22 mouse cellular contexts compared by ENCODE assay signal in the genomic region with DNA sequence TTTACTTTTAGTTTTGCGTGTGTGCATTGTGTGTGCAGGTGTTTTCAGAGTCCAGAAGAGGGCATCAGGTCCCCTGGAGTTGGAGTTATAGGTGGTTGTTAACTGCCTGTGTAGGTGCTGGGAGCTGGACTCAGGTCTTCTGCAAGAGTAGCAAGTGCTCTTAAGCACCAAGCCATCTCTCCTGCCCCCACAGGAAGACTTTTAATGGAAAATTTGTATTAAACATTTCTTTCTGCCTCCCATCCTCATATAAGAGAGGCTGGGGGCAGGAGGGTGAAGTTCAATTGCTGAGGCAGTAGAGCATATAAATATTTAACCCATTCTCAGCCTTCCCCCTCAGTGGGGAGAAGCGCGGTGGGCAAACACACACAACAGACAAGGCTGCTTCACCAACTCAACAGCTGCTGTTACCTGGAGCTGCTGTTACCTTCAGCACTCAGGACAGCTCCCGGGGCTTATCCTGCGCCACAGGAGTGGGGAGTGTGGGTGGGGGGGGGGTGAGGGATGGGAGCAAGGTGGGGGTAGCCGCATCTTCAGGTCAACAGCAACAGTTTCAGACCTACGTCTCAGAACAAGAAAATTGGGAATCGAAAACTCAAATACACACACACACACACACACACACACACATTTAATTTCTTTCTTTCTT. TPM values are rescaled to one million over a fixed set of nuclear protein-coding genes. Genes with fewer than 3 reads are reported as not detected.
A peak's percentile ranks its signal among the peaks of the same experiment; 100 is the strongest.
DNase-seq lines count a peak whose midpoint lies in the region; ATAC-seq and TF ChIP-seq lines count a peak whose summit lies in the region.
"Had no signal": no experiment of that assay in that cellular context is flagged by ENCODE, and none has a peak within 500 bp of the region (broad histone marks: within the 10 kb centered on the region; RNA-seq: fewer than 3 reads in every experiment).

No protein-coding gene starts in this region.

- ATAC-seq in lung, embryonic 14.5 days (ENCODE audit: insufficient read depth) = no peak
- no peak for ATAC-seq in embryonic facial prominence, embryonic 11.5 days (replicated peaks; ENCODE audit: insufficient number of reproducible peaks, low FRiP score, low TSS enrichment, low read depth)
- no peak for ATAC-seq in intestine, embryonic 15.5 days
- ATAC-seq: intestine, embryonic 16.5 days; lung, postnatal 0 days; midbrain, embryonic 13.5 days had no signal

- no peak overlapping the region for H3K9ac ChIP-seq in lung, embryonic 14.5 days
- no peak overlapping the region for H3K9ac ChIP-seq in embryonic facial prominence, embryonic 11.5 days (replicated peaks; ENCODE audit: low read length)
- H3K9ac ChIP-seq in intestine, embryonic 15.5 days = no peak overlapping the region
- H3K9ac ChIP-seq: embryonic facial prominence, embryonic 15.5 days; heart, embryonic 15.5 days; hindbrain, embryonic 15.5 days; limb, embryonic 13.5 days; liver, embryonic 15.5 days; midbrain, embryonic 13.5 days; neural tube, embryonic 12.5 days had no signal

- no peak overlapping the region for H3K4me2 ChIP-seq in lung, embryonic 14.5 days
- no peak overlapping the region for H3K4me2 ChIP-seq in embryonic facial prominence, embryonic 11.5 days (ENCODE audit: low read depth, low read length)
- no peak overlapping the region for H3K4me2 ChIP-seq in intestine, embryonic 15.5 days (replicated peaks)
- H3K4me2 ChIP-seq: embryonic facial prominence, embryonic 15.5 days; heart, embryonic 15.5 days; hindbrain, embryonic 15.5 days; limb, embryonic 13.5 days; liver, embryonic 15.5 days; midbrain, embryonic 13.5 days; neural tube, embryonic 12.5 days had no signal

- no peaks in the 10 kb centered on the region for H3K4me1 ChIP-seq in lung, embryonic 14.5 days (ENCODE audit: insufficient read depth)
- no peaks in the 10 kb centered on the region for H3K4me1 ChIP-seq in embryonic facial prominence, embryonic 11.5 days (ENCODE audit: control insufficient read depth, insufficient read depth, low read length)
- H3K4me1 ChIP-seq in intestine, embryonic 15.5 days (replicated peaks) = no peaks in the 10 kb centered on the region
- H3K4me1 ChIP-seq: embryonic facial prominence, embryonic 15.5 days; heart, embryonic 15.5 days; hindbrain, embryonic 15.5 days; limb, embryonic 13.5 days; liver, embryonic 15.5 days; midbrain, embryonic 13.5 days had no signal

- H3K27ac ChIP-seq in lung, embryonic 14.5 days (ENCODE audit: low read depth) = no peak overlapping the region
- no peak overlapping the region for H3K27ac ChIP-seq in embryonic facial prominence, embryonic 11.5 days (replicated peaks; ENCODE audit: low read depth, low read length)
- H3K27ac ChIP-seq in intestine, embryonic 15.5 days = no peak overlapping the region
- H3K27ac ChIP-seq: embryonic facial prominence, embryonic 15.5 days; heart, embryonic 15.5 days; hindbrain, embryonic 15.5 days; limb, embryonic 13.5 days; liver, embryonic 15.5 days; midbrain, embryonic 13.5 days; neural tube, embryonic 12.5 days had no signal

- H3K27me3 ChIP-seq in lung, embryonic 14.5 days (ENCODE audit: insufficient read depth, low read length) = no peaks in the 10 kb centered on the region
- H3K27me3 ChIP-seq in embryonic facial prominence, embryonic 11.5 days (ENCODE audit: control insufficient read depth, insufficient read depth, low read length) = no peaks in the 10 kb centered on the region
- no peaks in the 10 kb centered on the region for H3K27me3 ChIP-seq in intestine, embryonic 15.5 days (replicated peaks)
- H3K27me3 ChIP-seq: CH12.LX; embryonic facial prominence, embryonic 15.5 days; heart, embryonic 15.5 days; hindbrain, embryonic 15.5 days; limb, embryonic 13.5 days; liver, embryonic 15.5 days; midbrain, embryonic 13.5 days; neural tube, embryonic 12.5 days had no signal

- DNase-seq in embryo, embryonic 10 days (ENCODE audit: low spot score) = peak; percentile 32
- no peak for DNase-seq in embryo, embryonic 9.5 days (ENCODE audit: extremely low spot score)
- peak; percentile 32 for DNase-seq in lung, embryonic 14.5 days
- no peak for DNase-seq in lung, postnatal 14 days
- peak; percentile 60 for DNase-seq in embryonic facial prominence, embryonic 11.5 days (ENCODE audit: low spot score)
- no peak for DNase-seq in gastrocnemius, adult 8-10 months (ENCODE audit: low spot score in 2 of 2)
- DNase-seq: cerebellum, adult 8-10 months; heart, postnatal 4 days; kidney, postnatal 14 days; right cerebral cortex, postnatal 4 days; thymus, postnatal 14 days had no signal

- H3K36me3 ChIP-seq in lung, embryonic 14.5 days (ENCODE audit: insufficient read depth) = no peaks in the 10 kb centered on the region
- H3K36me3 ChIP-seq in embryonic facial prominence, embryonic 11.5 days (replicated peaks; ENCODE audit: control insufficient read depth, insufficient read depth, low read depth, low read length) = no peaks in the 10 kb centered on the region
- no peaks in the 10 kb centered on the region for H3K36me3 ChIP-seq in intestine, embryonic 15.5 days
- H3K36me3 ChIP-seq: embryonic facial prominence, embryonic 15.5 days; heart, embryonic 15.5 days; hindbrain, embryonic 15.5 days; limb, embryonic 13.5 days; liver, embryonic 15.5 days; midbrain, embryonic 13.5 days; neural tube, embryonic 12.5 days had no signal

- TF ChIP-seq CTCF in lung, embryonic 14.5 days (IDR thresholded peaks at IDR 0.05; ENCODE audit: low read depth) = no peak

- WGBS in lung, embryonic 14.5 days = 53% methylated on average over 8 of the region's 8 CpGs
- WGBS in embryonic facial prominence, embryonic 11.5 days = 59% methylated on average over 8 of the region's 8 CpGs
- 62% methylated on average over 8 of the region's 8 CpGs for WGBS in intestine, embryonic 15.5 days

- H3K4me3 ChIP-seq in lung, embryonic 14.5 days (ENCODE audit: low read depth, low read length) = no peak overlapping the region
- H3K4me3 ChIP-seq in embryonic facial prominence, embryonic 11.5 days (ENCODE audit: low read depth, low read length) = no peak overlapping the region
- no peak overlapping the region for H3K4me3 ChIP-seq in intestine, embryonic 15.5 days (replicated peaks)
- H3K4me3 ChIP-seq: embryonic facial prominence, embryonic 15.5 days; heart, embryonic 15.5 days; hindbrain, embryonic 15.5 days; limb, embryonic 13.5 days; liver, embryonic 15.5 days; midbrain, embryonic 13.5 days; neural tube, embryonic 12.5 days had no signal

- H3K9me3 ChIP-seq in lung, embryonic 14.5 days (ENCODE audit: low read depth, low read length) = no peaks in the 10 kb centered on the region
- H3K9me3 ChIP-seq in embryonic facial prominence, embryonic 11.5 days (replicated peaks; ENCODE audit: control insufficient read depth, low read length) = no peaks in the 10 kb centered on the region
- no peaks in the 10 kb centered on the region for H3K9me3 ChIP-seq in intestine, embryonic 15.5 days
- H3K9me3 ChIP-seq: embryonic facial prominence, embryonic 15.5 days; heart, embryonic 15.5 days; hindbrain, embryonic 15.5 days; limb, embryonic 13.5 days; liver, embryonic 15.5 days; midbrain, embryonic 13.5 days; neural tube, embryonic 12.5 days had no signal

RNA-seq across cellular contexts. Expression of gene Psmd7, which starts 40.4 kb away (rescaled TPM):
- 260 and 269 TPM in 2 replicates for polyA plus RNA-seq in lung, embryonic 14.5 days (2014; fragmentation: Nextera tagmentation; extraction: Ambion mirVana)
- 350 and 362 TPM in 2 replicates for polyA plus RNA-seq in embryonic facial prominence, embryonic 11.5 days (2014; fragmentation: Nextera tagmentation; extraction: Ambion mirVana)
- 100 to 1,000 TPM; 151 to 170 (median 165) TPM for total RNA-seq in gastrocnemius, adult 8-10 months (2022)
- polyA plus RNA-seq in intestine, embryonic 15.5 days (2015; fragmentation: Nextera tagmentation; extraction: Ambion mirVana) = 243 and 246 TPM in 2 replicates

Comparison
In these comparisons a context has a peak if more than half of its experiments do, and no peak if none do; other contexts are left out.
1. DNase-seq: peak in embryo, embryonic 10 days (single experiment), lung, embryonic 14.5 days (single experiment) and embryonic facial prominence, embryonic 11.5 days (single experiment); none in embryo, embryonic 9.5 days (single experiment), lung, postnatal 14 days (single experiment) and gastrocnemius, adult 8-10 months (0 of 2).